Mouse (Mus musculus) brain, embryonic 14.5 days (tissue): ENCODE data around the gene Gpr146.

Source experiments
- CTCF ChIP-seq: fragments of 200-500 bp; IDR thresholded peaks from 2 replicates; pipeline ENCODE4 v1.5.1; 2012; ENCODE audit warnings: inconsistent platforms, mild to moderate bottlenecking, moderate library complexity, borderline replicate concordance; ENCODE audit not compliant: insufficient read depth, insufficient read length; ENCODE audit errors: extremely low read depth
- POLR2A ChIP-seq: fragments of 200-500 bp; IDR thresholded peaks from 2 replicates; pipeline ENCODE4 v1.6.1; 2012; ENCODE audit warnings: mild to moderate bottlenecking, inconsistent platforms, borderline replicate concordance; ENCODE audit not compliant: poor library complexity, insufficient read depth, insufficient read length, severe bottlenecking; ENCODE audit errors: extremely low read depth

DNA sequence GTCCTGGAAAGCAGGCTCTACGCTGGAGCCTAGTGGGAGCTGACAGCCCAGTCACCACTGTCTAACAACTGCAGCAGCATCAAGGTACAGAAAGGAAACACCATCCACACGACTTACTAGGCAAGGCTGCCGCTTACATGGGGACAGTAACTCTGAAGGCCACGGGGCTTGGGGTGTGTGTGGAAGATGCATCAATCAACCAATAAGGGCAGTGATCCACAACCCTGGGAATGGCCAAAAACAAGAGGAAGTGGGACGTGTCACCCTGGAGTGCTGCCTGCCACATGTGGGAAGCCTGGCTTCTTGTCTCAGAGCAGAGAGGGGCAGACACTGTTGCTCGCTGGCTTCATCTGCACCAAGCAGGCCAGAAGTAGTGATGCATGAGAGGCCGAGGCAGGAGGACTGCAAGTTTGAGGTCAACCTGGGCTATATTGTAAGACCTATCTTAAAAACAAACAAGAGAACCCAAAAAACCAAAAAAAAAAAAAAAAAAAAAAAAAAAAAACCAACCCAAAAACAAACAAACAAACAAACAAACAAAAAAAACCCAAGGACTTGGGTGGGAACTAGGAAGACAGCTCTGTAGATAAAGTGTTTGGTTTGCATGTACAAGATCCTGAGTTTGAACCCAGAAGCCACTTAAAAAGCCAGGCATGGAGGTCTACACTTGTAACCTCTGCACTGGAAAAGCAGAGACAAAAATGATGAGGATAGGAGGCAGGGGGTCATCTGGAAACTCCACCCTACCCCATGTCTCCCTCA, 55.4 kb downstream of the Gpr146 start:
- TF ChIP-seq CTCF (no peak), POLR2A (no peak)
